Mouse (Mus musculus): ENCODE measurements around the gene AF067063.
"Not testable (repeated sequence)": the region's sequence is repeated elsewhere in the genome, so short reads cannot be mapped to it uniquely, and the experiment has no call there.

DNA sequence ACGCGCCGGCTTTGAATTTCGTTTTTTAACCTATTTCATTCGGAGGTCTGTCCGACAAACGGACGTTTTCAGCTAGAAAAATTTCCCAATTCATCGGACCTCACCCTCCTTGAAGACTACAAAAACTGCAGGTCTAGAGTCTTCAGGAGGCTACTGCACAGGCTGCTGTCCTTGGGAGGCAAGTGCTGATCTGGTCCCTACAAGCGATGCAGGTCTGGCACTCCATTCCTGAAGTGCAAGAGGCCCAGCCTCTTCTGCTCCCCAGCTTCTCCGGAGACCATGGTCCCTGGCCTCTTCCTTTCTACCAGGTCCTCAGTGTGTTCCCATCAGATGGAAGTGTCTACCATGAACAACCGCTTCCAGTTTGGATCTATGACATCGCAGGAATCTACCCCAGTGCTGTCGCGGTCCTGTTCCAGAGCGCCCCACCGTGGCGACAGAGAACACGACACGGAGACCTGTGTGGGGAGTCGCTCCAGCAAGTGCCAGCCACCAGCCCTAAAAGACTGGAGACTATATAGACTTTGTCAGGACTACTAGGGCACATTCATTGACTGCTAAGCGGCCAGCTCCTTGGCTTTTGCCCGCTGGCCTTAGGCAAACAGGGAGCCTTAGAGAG is 7.8 kb upstream of the AF067063 start:
- TF ChIP-seq EP300, CTCF (IDR thresholded peaks at IDR 0.05; ENCODE audit: low read depth): not testable (repeated sequence)
